Comparison of ENCODE assay signal across 25 mouse cellular contexts in genomic region chr8:10559479-10559878, GRCm38 (mm10).
DNase-seq lines count a peak whose midpoint lies in the region; ATAC-seq lines count a peak whose summit lies in the region.
"Had no signal": no experiment of that assay in that cellular context is flagged by ENCODE, and none has a peak within 500 bp of the region (broad histone marks: within the 10 kb centered on the region; RNA-seq: fewer than 3 reads in every experiment).

No protein-coding gene starts in this region.

- ATAC-seq in common myeloid progenitor, adult 5-6 weeks (replicated peaks; ENCODE audit: low read depth, poor library complexity, severe bottlenecking) = peak; percentile 43; the same call in 1 of the 2 replicates
- peak; percentile 36 for ATAC-seq in megakaryocyte, adult 5-6 weeks (ENCODE audit: poor library complexity, severe bottlenecking)
- ATAC-seq in hindbrain, embryonic 12.5 days (ENCODE audit: low FRiP score) = no peak
- no peak for ATAC-seq in megakaryocyte-erythroid progenitor cell, adult 5-6 weeks (replicated peaks; ENCODE audit: low FRiP score, low TSS enrichment, poor library complexity, severe bottlenecking)
- ATAC-seq: forebrain, embryonic 14.5 days; forebrain, embryonic 16.5 days had no signal

- H3K27me3 ChIP-seq in hindbrain, embryonic 12.5 days = no peaks in the 10 kb centered on the region; the same call in 1 of the 2 replicates
- H3K27me3 ChIP-seq: embryonic facial prominence, embryonic 13.5 days; embryonic facial prominence, embryonic 15.5 days had no signal

- H3K4me2 ChIP-seq in hindbrain, embryonic 12.5 days (replicated peaks) = no peak overlapping the region
- H3K4me2 ChIP-seq: embryonic facial prominence, embryonic 13.5 days; embryonic facial prominence, embryonic 15.5 days; forebrain, embryonic 12.5 days had no signal

- WGBS in hindbrain, embryonic 12.5 days = 88% methylated on average over 6 of the region's 6 CpGs

- peaks cover 10% of the 10 kb centered on the region for H3K4me1 ChIP-seq in hindbrain, embryonic 12.5 days
- H3K4me1 ChIP-seq: embryonic facial prominence, embryonic 13.5 days; embryonic facial prominence, embryonic 15.5 days had no signal

- no peak overlapping the region for H3K4me3 ChIP-seq in hindbrain, embryonic 12.5 days
- H3K4me3 ChIP-seq: embryonic facial prominence, embryonic 13.5 days; embryonic facial prominence, embryonic 15.5 days; erythroblast, embryonic 14.5 days; forebrain, embryonic 10.5 days; forebrain, embryonic 12.5 days had no signal

- H3K9me3 ChIP-seq in hindbrain, embryonic 12.5 days (replicated peaks) = no peaks in the 10 kb centered on the region
- H3K9me3 ChIP-seq: embryonic facial prominence, embryonic 13.5 days; embryonic facial prominence, embryonic 15.5 days; forebrain, embryonic 10.5 days; forebrain, embryonic 12.5 days; G1E had no signal

- no peaks in the 10 kb centered on the region for H3K36me3 ChIP-seq in hindbrain, embryonic 12.5 days
- H3K36me3 ChIP-seq: embryonic facial prominence, embryonic 13.5 days; embryonic facial prominence, embryonic 15.5 days; forebrain, embryonic 10.5 days; forebrain, embryonic 12.5 days; G1E had no signal

- no peak overlapping the region for H3K27ac ChIP-seq in hindbrain, embryonic 12.5 days
- H3K27ac ChIP-seq: embryonic facial prominence, embryonic 13.5 days; embryonic facial prominence, embryonic 15.5 days; forebrain, embryonic 10.5 days; forebrain, embryonic 12.5 days had no signal

- peak; percentile 7 for DNase-seq in 416B (ENCODE audit: low read depth)
- DNase-seq in A20 (ENCODE audit: low read depth, low spot score) = peak; percentile 29
- DNase-seq in heart, postnatal 14 days = no peak
- DNase-seq in kidney, adult 8-10 months = no peak
- DNase-seq: adrenal gland, adult 2 months; adrenal gland, postnatal 10 days; adrenal gland, postnatal 36 days; cerebellum, adult 11-12 months; cerebellum, adult 2 months; cerebellum, adult 9-10 months; cerebellum, postnatal 10 days; cerebellum, postnatal 25 days; embryo, embryonic 11 days had no signal

- H3K9ac ChIP-seq in hindbrain, embryonic 12.5 days = no peak overlapping the region
- H3K9ac ChIP-seq: embryonic facial prominence, embryonic 13.5 days; embryonic facial prominence, embryonic 15.5 days; forebrain, embryonic 12.5 days had no signal

- intact Hi-C loops in heart, postnatal 14 days (cut with DNase I) = no loop called here

Comparison
In these comparisons a context has a peak if more than half of its experiments do, and no peak if none do; other contexts are left out.
1. DNase-seq: peak in 416B (single experiment) and A20 (single experiment); none in heart, postnatal 14 days (0 of 2) and kidney, adult 8-10 months (0 of 2).
2. ATAC-seq: peak in common myeloid progenitor, adult 5-6 weeks (single experiment) and megakaryocyte, adult 5-6 weeks (single experiment); none in hindbrain, embryonic 12.5 days (single experiment) and megakaryocyte-erythroid progenitor cell, adult 5-6 weeks (single experiment).